Mouse (Mus musculus) ovary, postnatal 14 days (tissue): ENCODE data around the gene Dph2.

Experiments
- DNase-seq: peaks from one replicate; pipeline ENCODE4 v3.0.0; 2022; ENCODE audit warnings: low spot score

Gene Dph2

DNA sequence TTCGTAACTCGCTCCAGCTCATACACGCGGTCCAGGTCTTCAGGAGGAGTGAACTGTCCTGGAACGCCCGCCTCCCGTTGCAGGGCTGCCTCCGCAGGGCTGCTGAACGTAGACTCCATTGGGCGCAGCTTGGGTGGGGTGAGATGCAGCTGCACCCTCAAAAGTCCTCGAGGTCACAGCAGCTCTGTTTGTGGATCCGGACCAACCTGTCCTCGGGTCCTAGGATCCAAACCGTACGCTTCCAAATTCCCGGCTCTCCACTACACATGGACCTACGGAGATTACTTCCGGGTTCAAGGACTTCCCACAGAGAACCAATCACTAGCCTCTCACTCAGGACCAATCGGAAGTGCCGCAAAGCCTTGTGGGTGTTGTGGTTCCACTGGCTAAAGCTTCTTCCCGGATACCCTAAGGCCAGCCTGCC lies at the start of gene Dph2:
Dph2 (minus strand) TSS at position 295 of the 424 bp plus-strand sequence.
- DNase-seq, result peak; percentile 51

DNA sequence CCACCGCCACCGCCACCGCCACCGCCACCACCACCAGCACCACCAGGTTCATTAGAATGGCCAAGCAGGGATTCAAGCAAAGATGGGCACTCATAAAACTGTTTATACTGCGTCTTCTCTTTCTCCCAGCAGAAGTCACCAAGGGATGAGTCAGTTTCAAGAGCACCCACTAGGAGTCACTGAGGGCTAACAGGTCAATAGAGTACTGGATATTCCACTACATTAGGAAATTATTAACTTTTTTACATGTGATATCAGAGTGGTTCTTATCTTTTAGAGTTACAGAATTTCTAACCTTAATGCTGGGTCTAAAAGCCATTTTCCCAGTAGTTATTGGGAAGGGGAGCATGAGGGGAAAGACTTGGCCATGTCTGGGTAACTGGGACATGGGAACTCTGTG lies 45.1 kb upstream of the Dph2 start:
- no peak for DNase-seq

DNA sequence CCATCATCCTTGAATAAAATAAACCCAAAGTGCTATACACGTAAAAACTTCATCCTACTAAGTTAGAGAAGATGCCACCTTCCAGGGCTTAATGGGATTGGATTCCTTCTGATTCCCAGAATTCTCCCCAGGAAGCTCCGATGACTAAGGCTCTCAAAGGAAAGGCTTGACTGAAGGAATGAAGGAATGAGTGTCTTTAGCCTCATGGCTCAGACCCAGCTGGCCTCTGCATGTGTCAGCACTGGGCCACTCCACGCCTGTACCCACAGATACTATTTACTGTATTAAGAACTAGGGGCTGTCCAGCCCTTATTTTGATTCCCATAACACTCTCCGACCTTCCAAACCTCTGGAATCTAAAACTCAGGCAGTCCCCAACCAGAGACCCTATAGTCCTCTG lies 42.2 kb upstream of the Dph2 start:
- no peak for DNase-seq

DNA sequence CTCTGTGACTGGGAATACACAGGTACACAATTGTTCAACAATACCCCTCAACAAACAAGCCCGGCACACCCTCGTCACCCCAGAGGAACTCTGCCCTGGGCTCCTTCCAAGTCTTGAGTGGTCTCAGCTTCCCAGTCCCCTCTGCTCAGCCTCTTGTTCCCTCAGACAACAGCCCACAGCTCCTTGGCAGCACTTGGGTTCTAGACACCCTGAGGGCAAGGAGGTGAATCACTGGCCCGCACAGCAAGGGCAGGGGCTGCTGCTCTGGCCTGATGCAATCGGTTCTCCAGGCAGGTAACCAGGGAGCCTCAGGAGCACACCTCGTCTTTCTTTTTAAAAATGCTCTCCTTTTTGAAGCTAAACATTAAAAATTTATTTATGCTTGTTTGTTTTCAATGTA lies 41.4 kb upstream of the Dph2 start:
- no peak for DNase-seq

DNA sequence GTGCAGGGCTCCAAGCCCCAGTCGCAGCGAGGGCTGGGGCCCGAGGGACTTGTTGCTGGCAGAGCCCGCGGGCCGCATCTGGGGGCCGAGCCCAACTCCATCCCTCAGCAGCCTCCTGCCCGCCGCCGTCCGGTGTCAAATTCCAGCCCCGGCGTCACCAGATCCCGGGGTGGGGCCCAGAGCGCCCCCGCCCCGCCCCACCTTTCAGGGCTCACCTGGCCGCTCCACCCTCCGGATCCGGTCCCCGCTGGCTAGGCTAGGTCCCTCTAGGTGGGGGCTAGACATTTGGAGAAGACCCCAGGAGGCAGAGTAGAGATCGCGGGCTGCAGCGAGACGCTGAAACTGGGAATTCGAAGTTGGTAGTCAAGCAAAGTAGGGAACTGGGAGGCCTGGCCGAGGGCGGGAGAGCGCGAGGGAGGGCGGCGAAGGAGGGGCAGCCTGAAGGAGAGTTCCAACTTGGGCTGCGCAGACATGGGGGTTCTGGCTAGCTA lies 37.6 kb upstream of the Dph2 start, which contains the start of gene Artn:
Artn (minus strand) TSS at position 373 of the 491 bp plus-strand sequence.
- DNase-seq, result no peak

DNA sequence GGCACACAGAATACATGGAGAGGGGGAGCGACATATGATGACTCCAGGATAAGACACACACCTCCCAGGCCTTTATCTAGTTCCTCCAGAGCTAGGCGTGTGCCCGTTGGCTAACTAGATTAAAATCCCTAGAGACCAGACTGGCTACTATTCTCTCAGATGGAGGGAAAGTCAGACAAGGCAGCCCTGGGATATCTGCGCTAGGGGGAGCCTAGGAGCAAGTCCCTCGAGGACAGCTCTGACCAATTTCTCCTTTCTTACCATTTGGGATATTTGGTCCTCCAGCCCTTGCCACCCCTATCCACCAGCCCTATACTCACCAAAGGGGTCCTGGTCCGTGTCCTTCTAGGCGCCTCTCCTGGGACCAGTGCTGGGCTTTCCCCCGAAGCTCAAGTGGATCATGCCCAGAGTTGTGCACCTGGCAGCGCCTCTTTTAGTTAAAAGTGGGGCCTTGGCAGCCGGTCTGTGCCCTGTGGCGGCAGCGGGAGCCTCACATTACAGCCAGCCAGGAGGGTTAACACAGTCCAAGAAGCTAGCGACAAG lies 36.9 kb upstream of the Dph2 start:
- DNase-seq, result no peak

DNA sequence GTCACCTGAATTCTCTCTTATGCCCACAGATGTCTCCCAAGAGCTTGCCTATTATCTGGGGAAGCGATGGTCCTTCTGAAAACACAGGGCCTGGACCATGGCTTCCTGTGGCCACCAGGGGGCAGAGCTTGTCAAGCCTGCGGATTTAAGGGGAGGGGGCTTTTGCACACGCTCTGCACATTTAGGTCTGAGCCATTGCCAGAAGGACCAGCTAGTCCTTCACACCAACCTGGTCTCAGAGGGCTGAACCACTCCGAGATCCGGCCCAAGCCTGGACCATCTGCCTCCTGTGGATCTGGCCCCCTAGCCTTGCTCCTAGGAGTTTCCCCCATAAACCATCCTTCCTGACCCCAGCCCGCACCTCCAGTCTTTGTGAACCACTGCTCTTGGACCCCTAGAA lies 36.4 kb upstream of the Dph2 start:
- no peak for DNase-seq

DNA sequence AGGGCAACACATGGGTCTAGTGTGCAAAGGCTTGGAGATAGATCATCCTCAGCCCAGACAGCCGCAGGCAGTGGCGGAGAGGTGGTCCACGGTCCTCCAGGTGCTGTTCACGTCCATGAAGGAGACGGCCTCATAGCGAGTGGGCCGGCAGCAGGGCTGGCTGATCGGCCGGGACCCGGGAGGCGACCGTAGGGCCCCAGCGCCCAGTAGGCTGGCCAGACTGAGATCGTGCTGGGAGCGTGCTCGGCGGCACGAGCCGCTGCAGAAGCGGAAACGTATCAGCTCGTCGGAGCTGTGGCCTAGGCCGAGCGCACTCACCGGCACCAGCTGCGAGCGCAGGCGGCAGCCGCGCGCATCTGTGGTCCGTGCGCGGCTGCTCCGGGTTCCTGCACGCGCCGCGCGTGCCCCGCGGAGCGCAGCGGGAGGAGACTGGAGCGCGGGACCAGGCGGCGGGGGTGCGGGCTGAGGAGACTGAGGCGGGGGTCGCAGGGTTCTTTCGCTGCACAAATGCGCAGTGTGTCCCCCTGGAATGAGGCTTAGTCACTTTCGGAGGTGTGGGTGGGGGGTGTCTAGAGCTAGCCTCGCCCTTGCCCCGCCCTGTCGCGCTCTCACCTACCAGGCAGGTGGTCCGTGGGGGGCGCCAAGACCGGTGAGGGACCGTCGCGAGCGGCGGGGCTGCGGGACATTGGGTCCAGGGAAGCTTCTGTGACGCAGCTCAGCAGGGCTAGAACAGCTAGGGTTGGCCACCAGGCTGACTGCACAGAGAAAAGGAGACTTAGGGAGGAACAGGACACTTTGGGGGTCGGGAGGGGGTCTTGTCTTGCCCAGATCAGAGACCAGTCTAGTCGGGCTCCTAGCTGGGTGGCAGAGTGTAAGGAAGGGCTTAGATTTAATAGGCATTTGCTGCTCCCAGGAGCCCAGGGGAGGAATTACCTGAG lies 35.0 kb upstream of the Dph2 start:
- no peak for DNase-seq

DNA sequence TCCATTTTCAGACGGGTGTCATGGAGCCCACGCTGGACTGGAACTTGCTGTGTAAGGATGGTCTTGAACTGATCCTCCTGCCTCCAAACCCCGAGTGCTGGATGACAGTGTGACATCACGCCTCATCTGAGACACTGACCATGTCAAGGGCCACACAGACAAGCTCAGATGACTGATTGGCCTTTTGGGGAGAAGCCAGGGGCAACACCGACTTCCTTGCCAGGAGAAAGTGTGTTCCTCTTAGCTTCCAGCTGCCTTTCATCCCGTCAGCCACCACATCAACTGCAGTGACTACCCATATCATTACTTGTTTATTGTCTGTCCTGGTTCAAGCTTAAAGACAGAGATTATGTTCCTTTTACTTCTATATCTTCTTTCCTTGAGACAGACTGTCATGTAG lies 33.1 kb upstream of the Dph2 start:
- DNase-seq, result no peak

DNA sequence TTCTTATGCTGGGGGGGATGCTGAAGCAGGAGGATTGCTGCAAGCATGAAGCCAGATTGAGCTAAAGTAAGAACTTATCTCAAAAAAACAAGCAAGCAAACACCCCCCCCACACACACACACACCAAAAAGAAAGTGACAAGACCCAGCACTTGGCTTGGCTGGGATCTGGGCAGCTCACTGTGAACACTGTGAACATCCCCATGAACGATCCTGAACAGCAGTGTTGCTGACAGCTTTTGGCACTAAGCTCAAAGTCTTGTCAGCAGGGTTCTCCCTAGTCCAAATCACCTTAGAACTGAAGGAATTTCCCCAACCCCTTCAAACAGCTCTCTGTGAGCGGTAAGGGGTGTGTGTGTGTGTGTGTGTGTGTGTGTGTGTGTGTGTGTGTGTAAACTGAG lies 31.6 kb upstream of the Dph2 start:
- DNase-seq, result no peak

DNA sequence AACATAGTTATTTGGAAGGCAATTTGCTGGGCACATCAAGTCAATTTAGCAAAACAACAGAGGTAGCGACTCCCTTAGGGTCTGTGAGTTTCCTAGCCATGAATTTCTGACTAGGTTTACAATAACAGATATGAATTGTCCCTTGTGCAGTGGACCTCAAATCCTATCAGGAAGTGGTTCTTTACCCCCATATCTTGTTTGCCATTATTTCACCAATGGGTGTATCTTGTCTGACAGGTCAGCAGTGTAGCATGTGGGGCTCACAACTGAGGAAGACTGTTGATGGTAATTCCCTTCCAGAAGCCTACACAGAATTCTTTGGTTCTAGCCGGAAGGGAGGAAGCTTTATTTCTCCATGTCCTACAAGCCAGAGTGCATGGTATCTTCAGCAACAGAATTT lies 29.5 kb upstream of the Dph2 start:
- no peak for DNase-seq

DNA sequence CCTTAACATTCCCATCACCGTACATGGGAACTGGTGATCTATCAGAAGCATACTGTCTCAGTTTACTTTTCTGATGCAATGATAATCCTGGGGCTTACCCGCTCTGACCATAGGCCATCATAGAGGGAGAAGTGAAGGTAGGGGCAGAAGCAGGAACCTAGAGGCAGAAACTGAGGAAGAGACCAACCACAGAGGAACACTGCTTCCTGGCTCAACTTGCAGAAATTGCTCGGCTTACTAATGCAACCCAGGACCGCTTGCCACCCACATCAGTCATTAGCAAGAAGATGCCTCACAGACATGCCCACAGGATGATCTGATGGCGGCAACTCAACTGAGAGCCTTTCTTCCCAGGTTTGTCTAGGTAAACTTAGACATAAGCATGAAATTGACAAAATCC lies 26.9 kb upstream of the Dph2 start:
- no peak for DNase-seq

DNA sequence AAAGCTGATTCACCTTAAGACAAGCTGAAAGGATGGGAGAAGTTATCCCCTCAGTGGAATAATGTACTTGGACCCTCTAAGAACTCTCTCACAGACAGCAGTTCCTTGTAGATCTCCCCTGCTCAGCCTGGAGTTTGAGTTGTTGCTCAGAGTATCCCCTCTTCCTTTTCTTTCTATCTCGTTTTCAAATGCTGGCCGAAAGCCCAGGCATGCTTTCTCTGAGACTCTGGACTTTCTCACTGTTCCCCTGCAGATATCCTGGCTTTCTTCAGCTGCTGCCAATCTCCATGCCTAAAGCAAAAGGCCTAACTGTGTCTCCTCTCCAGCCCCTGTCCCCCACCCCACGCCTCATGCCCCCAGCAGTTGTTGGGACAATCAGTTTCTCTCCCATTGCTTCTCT lies 26.4 kb upstream of the Dph2 start:
- DNase-seq, result no peak

DNA sequence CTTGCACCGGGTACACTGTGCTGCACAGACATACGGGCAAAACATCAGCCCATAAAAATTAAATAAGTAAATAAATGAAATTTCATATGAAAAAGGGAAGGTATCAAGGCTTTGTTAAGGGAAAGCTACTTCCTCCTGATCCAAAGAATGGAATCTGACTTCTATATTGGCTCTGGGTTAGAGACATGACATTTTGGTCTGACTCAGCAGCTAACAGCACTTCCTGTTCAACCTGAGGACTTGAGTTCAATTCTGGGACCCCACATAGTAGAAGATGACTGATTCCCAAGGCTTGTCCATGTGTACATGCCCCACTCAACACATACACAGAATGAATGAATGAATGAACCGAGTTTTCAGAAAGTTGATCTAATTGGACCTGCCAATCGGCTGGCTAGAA lies 26.0 kb upstream of the Dph2 start:
- DNase-seq, result no peak

DNA sequence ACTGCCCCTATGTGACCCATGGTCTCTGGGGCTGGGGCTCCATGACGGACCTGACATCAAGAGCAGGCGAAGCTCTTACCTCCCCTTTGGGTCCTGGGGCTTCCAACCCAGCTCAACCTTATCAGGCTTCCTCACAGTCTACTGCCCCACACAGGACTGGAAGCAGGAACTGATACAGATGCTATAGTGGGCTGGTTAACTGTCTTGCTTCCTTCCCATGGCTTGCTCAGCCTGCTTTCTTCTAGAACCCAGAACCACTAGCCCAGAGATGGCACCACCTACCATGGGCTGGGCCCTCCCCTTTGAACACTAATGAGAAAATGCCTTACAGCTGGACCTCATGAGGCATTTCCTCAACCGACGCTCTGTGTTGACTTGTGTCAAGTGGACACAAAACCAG lies 25.6 kb upstream of the Dph2 start:
- no peak for DNase-seq

DNA sequence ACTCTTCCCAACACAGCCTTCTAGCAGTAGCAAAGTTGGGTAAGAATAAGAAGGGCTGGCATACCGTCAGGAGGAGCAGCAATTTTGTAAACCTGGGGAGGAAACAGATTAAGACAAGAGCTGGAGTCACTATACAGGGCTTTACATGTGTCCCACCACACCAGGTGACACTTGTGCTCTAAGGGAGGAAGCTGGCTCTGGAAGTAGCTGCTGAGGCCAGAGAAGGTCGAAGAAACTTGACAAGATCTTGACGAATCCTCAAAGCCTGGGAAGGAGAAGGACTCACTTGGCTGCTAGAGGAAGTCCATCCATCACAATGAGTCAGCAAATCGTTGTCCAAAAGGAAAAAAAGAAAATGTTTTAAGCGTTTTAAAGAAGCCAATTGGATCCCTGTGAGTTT lies 24.6 kb upstream of the Dph2 start:
- no peak for DNase-seq

DNA sequence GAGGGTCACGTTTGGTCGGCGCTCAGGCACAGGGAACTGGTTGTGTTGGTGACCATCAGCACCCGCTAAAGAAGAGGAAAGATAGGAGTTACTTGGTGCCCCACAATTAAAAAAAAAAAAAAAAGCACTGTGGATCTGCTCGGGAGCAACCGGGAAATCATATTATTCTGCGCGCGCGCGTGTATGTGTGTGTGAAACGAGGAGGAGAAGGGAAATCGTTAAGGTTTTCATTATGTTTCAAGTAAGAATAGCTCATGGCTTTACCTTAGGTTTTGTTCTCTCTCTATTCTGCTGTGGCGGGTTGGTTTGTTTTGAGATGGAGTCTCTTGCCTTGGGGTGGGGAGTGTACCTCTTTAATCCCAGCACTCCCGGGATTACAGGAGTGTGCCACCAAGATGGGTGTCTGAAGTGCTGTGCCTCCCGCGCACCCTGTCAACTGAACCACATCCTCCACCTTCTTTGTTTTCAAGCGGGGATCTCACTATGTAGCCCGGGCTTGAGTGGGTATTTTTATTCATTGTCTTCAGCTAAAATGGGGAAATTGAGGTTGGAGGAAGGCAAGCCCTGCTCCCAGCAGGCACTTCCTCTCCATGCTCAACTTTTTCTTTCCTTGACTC lies 23.8 kb upstream of the Dph2 start:
- no peak for DNase-seq

DNA sequence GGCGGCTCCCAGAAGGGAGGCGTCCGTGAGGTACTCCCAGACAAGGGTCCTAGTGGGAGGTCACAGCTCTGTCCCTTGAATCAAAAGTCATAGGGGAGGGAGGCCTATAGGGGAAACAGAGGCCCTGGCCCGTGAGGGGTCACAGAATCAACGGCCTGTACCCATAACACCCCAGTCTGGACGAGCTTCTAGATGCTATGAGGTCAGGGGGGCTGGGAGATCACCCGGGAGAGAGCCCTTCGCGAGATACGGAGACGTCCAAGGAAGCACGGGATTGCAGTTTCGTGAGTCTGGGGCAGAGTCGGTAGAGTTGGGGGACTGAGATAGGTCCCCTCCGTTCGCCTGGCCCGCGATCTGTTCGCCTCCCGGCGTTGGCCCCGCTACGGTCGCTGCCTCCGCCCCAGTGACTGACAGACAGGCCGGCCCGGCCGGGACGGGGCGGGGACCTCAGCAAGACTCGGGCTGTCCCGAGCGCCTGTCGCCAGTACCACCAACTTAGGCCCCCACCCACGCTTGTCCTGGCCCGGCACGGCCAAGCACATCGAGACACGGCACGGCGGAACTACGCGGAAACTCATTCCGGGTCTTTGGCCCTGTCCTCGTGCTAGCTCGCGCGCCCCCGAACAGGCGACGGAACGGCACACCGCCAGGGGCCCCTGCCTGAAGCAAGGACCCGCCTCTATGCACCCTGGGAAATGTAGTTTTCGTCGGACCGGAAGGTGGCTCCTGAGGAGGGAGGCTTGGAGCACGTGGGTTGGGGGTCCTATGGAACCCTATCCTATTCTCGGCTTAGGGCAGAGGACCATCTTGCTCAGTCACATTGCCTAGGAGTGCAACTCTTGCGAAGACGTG lies 23.0 kb upstream of the Dph2 start, which contains the start of gene Ipo13:
Ipo13 (minus strand) TSS at position 409 of the 852 bp plus-strand sequence.
- DNase-seq, result peak; percentile 93

DNA sequence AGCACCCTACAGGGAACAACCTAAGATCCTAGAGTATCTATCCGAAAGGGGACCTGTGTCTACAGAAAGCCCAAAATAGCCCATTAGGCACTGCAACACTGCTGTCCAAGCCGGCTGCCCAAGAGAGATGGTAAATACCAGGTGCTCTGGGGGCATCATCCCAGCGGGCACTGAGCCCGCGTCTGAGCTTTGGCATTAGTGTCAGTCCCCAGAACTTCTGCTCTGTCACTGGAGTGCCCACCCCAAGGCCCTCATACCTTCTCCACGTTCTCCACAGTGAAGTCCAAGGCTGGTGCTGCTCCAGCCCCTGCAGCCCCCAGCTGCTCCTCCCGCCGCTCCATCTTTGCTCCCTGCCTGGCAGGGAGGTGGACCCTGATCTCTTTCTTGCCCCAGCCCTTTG lies 22.2 kb upstream of the Dph2 start:
- DNase-seq, result no peak

DNA sequence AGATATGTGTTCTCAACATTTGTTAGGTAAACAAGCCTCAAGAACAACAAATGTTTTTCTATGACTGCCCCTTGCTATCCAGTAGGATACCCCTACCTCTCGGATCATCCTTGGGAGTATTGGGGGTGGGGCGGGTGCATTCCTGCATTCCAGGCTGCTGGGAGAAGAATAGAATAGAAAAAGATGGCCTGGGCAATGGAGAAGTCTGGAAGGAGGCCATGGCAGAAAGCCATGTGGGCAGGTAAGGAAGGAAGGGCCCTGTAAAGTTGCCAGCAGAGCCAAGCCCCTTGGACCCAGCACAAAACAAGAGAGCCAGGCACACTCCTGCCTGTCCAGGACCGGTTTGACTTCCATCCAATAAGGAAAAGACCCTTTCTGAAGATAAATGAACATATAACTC lies 21.6 kb upstream of the Dph2 start:
- DNase-seq, result peak; percentile 49

DNA sequence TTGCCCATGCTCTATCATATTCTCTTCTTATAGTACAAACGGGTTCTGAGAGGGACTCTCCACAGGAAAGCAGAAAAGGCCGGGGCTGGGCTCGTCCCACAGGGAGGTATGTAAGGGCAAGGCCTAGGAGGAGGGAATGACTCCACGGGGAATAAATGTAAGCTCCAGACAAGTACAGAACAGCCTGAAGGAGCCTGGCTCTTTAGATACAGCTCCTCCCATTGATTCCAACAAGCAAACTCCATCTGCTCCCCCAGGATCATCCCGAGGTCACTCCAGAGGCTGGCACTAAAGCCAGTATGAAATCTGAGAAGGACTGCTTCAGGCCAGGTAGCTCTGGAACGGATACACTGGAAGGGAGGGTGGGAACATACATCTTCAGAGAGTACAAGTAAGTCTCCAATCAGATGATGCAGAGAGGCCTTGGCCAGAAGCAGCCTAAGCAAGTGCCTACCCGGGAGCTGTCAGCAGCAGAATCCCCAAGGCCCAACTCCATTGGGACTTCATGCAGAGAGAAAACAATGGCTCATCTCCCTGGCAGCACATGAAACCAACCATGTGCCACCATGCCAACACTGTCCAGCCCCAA lies 20.9 kb upstream of the Dph2 start:
- DNase-seq, result no peak

DNA sequence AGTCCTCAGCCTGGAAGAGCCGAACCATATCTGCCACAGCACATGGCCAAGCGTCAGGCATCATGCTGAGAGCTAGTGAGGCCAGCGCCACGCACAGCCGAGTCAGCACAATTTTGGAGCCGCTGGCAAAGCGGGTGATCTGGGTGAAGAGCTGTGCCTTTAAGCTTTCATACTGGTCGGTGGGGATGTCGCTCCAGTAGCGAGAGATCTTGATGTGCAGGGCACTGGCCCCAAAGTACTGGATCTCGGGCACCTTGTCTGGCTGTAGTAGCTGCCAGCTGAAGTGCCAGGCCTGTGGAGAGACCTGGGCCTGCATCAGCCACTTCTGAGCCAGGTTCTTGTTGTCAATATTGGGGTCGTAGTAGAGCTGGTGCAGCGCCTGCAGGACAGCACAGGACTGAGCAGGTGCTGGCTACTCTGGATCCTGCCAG lies 20.3 kb upstream of the Dph2 start:
- no peak for DNase-seq
